Mouse (Mus musculus): ENCODE measurements at regions not wholly inside any gene's neighbourhood (a gene's known extent, or its start where the extent isn't known, plus 50 kb on each side); places are given as distances from the start of the nearest gene placed in this dataset.

DNA sequence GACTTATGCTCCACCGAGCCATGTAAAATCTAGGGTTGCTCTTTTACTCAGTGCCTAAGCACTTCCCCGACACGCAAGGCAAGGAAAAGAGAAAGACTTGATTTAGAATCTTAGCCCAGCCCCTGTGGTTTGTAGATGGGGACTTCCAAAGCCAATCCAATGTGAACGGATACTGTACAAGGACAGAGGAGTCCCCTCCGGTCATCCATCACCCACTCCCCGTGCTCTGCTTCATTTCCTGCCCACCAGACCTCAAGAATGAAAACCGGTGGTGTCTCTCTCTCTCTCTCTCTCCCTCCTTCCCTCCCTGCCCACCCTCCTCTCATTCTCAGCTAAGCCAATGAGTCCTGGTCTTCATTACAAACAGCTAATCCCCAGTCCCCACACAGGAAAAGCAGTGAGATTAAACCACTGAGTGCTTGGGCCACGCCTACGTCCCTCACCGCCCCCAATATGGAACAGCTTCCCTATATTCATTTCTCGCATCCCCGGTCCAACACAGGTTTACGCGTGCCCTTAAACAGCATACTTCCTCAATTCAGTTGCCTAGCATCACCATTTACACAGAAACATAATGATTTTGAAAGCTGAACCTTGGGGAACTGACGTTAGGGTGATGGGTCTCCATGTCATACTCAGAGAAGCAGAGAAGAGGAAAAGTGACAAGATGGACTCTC, 151.1 kb upstream of the Noct start:
- no peak for DNase-seq (ENCODE audit: low read depth, low spot score)
- no peak overlapping the region for H3K27ac ChIP-seq (ENCODE audit: insufficient read depth, low read depth, low read length, poor library complexity, severe bottlenecking)
- no peaks in the 10 kb centered on the region for H3K9me3 ChIP-seq (ENCODE audit: control insufficient read depth, insufficient read depth, low read depth, low read length)
- no peaks in the 10 kb centered on the region for H3K36me3 ChIP-seq (ENCODE audit: control insufficient read depth, insufficient read depth, low read length, poor library complexity, severe bottlenecking)
- H3K9ac ChIP-seq (ENCODE audit: insufficient read depth, low read depth, low read length, poor library complexity, severe bottlenecking) = no peak overlapping the region
- in situ Hi-C loops (cut with MboI; ENCODE audit: low sequenced_read_pairs in 2 of 2, unreplicated experiment in 2 of 2) = no loop called here
- H3K4me3 ChIP-seq (ENCODE audit: insufficient read depth in 1 of 2, low read depth in 1 of 2, low read length in 2 of 2, poor library complexity in 1 of 2, severe bottlenecking in 1 of 2) = no peak overlapping the region
- TF ChIP-seq ZC3H11A (IDR thresholded peaks at IDR 0.05; ENCODE audit: borderline replicate concordance, low read depth, low read length) (no peak), MAFK (IDR thresholded peaks at IDR 0.05; ENCODE audit: insufficient read depth, low read depth, low read length) (no peak), ZNF384 (IDR thresholded peaks at IDR 0.05; ENCODE audit: low read depth, low read length) (no peak), HCFC1 (IDR thresholded peaks at IDR 0.05; ENCODE audit: borderline replicate concordance, insufficient read depth, low read length) (no peak), CHD2 (IDR thresholded peaks at IDR 0.05; ENCODE audit: low read depth, low read length) (no peak)
- no peaks in the 10 kb centered on the region for H3K4me1 ChIP-seq (ENCODE audit: control insufficient read depth in 2 of 2, insufficient read depth in 2 of 2, low read length in 2 of 2, poor library complexity in 1 of 2)

DNA sequence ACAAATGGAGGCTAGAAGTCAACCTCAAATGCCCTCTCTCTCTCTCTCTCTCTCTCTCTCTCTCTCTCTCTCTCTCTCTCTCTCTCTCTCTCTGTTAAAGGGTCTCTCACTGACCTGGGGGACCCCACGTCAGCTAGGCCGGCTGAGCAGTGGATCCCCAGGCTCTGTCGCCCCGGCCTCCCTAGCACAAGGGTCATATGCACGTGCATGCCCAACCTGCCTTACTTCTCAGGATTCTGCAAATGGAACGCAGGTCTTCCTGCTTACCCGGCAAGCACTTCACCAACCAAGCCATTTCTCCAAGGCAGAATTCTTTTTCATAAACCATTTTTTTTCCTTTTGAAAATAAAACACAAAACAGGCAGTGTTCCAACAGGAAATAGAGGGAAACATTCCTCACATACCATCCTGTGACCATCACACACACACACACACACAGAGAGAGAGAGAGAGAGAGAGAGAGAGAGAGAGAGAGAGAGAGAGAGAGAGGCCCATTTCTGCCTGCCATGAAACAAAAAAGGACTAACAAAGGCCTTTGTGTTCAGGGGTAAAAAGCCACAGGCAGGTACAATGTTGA, 150.4 kb upstream of the Noct start:
- in situ Hi-C loops (cut with MboI; ENCODE audit: low sequenced_read_pairs in 2 of 2, unreplicated experiment in 2 of 2) = no loop called here
- Histone ChIP-seq H3K27ac (ENCODE audit: insufficient read depth, low read depth, low read length, poor library complexity, severe bottlenecking) (no peak overlapping the region), H3K4me3 (ENCODE audit: insufficient read depth in 1 of 2, low read depth in 1 of 2, low read length in 2 of 2, poor library complexity in 1 of 2, severe bottlenecking in 1 of 2) (no peak overlapping the region), H3K9me3 (ENCODE audit: control insufficient read depth, insufficient read depth, low read depth, low read length) (no peaks in the 10 kb centered on the region), H3K4me1 (ENCODE audit: control insufficient read depth in 2 of 2, insufficient read depth in 2 of 2, low read length in 2 of 2, poor library complexity in 1 of 2) (no peaks in the 10 kb centered on the region), H3K36me3 (ENCODE audit: control insufficient read depth, insufficient read depth, low read length, poor library complexity, severe bottlenecking) (no peaks in the 10 kb centered on the region), H3K9ac (ENCODE audit: insufficient read depth, low read depth, low read length, poor library complexity, severe bottlenecking) (no peak overlapping the region)
- TF ChIP-seq ZNF384 (IDR thresholded peaks at IDR 0.05; ENCODE audit: low read depth, low read length) = no peak
- DNase-seq (ENCODE audit: low read depth, low spot score) = no peak

DNA sequence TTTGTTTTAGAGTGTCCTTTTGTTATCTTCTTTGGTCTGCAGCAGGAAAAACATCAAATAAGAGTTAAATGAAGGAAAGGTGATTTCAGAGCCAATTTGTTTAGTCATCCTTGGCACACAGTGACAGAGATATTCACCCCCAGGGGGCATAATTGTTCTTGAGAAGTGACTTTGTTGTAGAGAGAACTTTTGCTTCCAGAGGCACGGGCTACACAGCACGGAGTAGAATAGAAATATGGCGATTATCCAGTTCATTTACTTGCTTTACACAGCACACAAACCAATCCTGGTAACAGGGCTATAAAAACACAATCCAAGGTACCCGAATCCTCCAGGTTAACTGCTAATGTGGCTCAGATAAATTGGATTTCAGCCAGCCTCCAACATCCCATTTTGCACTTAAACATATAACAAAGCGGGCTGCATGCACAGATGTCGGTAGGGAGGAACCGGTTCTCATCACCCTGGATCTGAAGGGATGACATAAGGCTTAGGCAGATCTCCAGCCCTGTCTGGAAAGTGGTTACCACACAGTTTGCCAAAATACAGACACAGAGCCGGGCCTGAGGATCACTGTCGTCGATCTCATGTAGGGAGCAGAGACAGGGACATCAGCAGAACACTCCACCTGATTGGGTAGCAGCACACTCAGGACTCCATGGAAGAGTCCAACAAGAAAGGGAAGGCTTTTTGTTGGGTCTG, 148.9 kb upstream of the Noct start:
- H3K9me3 ChIP-seq (ENCODE audit: control insufficient read depth, insufficient read depth, low read depth, low read length) = no peaks in the 10 kb centered on the region
- no peaks in the 10 kb centered on the region for H3K4me1 ChIP-seq (ENCODE audit: control insufficient read depth in 2 of 2, insufficient read depth in 2 of 2, low read length in 2 of 2, poor library complexity in 1 of 2)
- H3K27ac ChIP-seq (ENCODE audit: insufficient read depth, low read depth, low read length, poor library complexity, severe bottlenecking) = no peak overlapping the region
- in situ Hi-C loops (cut with MboI; ENCODE audit: low sequenced_read_pairs in 2 of 2, unreplicated experiment in 2 of 2) = no loop called here
- DNase-seq (ENCODE audit: low read depth, low spot score) = no peak
- H3K9ac ChIP-seq (ENCODE audit: insufficient read depth, low read depth, low read length, poor library complexity, severe bottlenecking) = no peak overlapping the region
- no peaks in the 10 kb centered on the region for H3K36me3 ChIP-seq (ENCODE audit: control insufficient read depth, insufficient read depth, low read length, poor library complexity, severe bottlenecking)
- no peak overlapping the region for H3K4me3 ChIP-seq (ENCODE audit: insufficient read depth in 1 of 2, low read depth in 1 of 2, low read length in 2 of 2, poor library complexity in 1 of 2, severe bottlenecking in 1 of 2)
- TF ChIP-seq CHD2 (IDR thresholded peaks at IDR 0.05; ENCODE audit: low read depth, low read length) = no peak
- TF ChIP-seq ZC3H11A (IDR thresholded peaks at IDR 0.05; ENCODE audit: borderline replicate concordance, low read depth, low read length) = no peak
- TF ChIP-seq HCFC1 (IDR thresholded peaks at IDR 0.05; ENCODE audit: borderline replicate concordance, insufficient read depth, low read length) = no peak
- no peak for TF ChIP-seq ZNF384 (IDR thresholded peaks at IDR 0.05; ENCODE audit: low read depth, low read length)
- no peak for TF ChIP-seq MAFK (IDR thresholded peaks at IDR 0.05; ENCODE audit: insufficient read depth, low read depth, low read length)

DNA sequence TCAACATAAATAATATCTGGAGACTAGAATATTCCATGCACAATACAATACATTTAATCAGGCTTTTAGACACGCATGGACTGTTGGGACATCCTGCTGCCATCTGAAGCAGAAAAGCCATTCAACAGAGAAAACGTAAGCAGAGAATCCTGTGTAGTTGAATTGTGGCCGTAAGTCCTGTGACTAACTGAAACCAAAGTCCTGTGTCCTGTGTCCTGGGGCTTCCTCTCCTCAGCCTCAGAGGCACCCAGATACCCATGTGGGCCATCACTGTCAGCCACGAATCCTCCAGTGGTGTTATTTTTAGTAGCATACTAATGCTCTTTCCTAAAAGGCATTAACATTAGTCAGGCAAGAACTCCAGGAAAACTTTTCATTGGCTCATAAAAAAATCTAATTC, 145.8 kb upstream of the Noct start:
- no peak overlapping the region for H3K4me3 ChIP-seq (ENCODE audit: insufficient read depth in 1 of 2, low read depth in 1 of 2, low read length in 2 of 2, poor library complexity in 1 of 2, severe bottlenecking in 1 of 2)
- DNase-seq (ENCODE audit: low read depth, low spot score) = no peak

More for the DNA sequence above, 145.8 kb upstream of the Noct start:
- H3K36me3 ChIP-seq (ENCODE audit: control insufficient read depth, insufficient read depth, low read length, poor library complexity, severe bottlenecking) = no peaks in the 10 kb centered on the region
- no peaks in the 10 kb centered on the region for H3K9me3 ChIP-seq (ENCODE audit: control insufficient read depth, insufficient read depth, low read depth, low read length)
- TF ChIP-seq HCFC1 (IDR thresholded peaks at IDR 0.05; ENCODE audit: borderline replicate concordance, insufficient read depth, low read length) (no peak), ZNF384 (IDR thresholded peaks at IDR 0.05; ENCODE audit: low read depth, low read length) (no peak), ZC3H11A (IDR thresholded peaks at IDR 0.05; ENCODE audit: borderline replicate concordance, low read depth, low read length) (no peak), MAFK (IDR thresholded peaks at IDR 0.05; ENCODE audit: insufficient read depth, low read depth, low read length) (no peak), CHD2 (IDR thresholded peaks at IDR 0.05; ENCODE audit: low read depth, low read length) (no peak)
- H3K4me1 ChIP-seq (ENCODE audit: control insufficient read depth in 2 of 2, insufficient read depth in 2 of 2, low read length in 2 of 2, poor library complexity in 1 of 2) = no peaks in the 10 kb centered on the region
- H3K27ac ChIP-seq (ENCODE audit: insufficient read depth, low read depth, low read length, poor library complexity, severe bottlenecking) = no peak overlapping the region
- no peak overlapping the region for H3K9ac ChIP-seq (ENCODE audit: insufficient read depth, low read depth, low read length, poor library complexity, severe bottlenecking)
- in situ Hi-C loops (cut with MboI; ENCODE audit: low sequenced_read_pairs in 2 of 2, unreplicated experiment in 2 of 2) = no loop called here

Measured in ES-E14 (cell line).